Mouse (Mus musculus) spleen, adult 2 months (tissue): Measurements from ENCODE around the gene Abr.

Experiments
- CTCF ChIP-seq: fragments of 200-500 bp; IDR thresholded peaks from 2 replicates; pipeline ENCODE4 v1.5.1; 2011; ENCODE audit warnings: mild to moderate bottlenecking, inconsistent platforms; ENCODE audit not compliant: insufficient read depth, insufficient read length, insufficient replicate concordance; ENCODE audit errors: extremely low read depth
- POLR2A ChIP-seq: fragments of 200-500 bp; IDR thresholded peaks from 2 replicates; pipeline ENCODE4 v1.6.1; 2011; ENCODE audit warnings: low read depth, low read length, inconsistent platforms

DNA sequence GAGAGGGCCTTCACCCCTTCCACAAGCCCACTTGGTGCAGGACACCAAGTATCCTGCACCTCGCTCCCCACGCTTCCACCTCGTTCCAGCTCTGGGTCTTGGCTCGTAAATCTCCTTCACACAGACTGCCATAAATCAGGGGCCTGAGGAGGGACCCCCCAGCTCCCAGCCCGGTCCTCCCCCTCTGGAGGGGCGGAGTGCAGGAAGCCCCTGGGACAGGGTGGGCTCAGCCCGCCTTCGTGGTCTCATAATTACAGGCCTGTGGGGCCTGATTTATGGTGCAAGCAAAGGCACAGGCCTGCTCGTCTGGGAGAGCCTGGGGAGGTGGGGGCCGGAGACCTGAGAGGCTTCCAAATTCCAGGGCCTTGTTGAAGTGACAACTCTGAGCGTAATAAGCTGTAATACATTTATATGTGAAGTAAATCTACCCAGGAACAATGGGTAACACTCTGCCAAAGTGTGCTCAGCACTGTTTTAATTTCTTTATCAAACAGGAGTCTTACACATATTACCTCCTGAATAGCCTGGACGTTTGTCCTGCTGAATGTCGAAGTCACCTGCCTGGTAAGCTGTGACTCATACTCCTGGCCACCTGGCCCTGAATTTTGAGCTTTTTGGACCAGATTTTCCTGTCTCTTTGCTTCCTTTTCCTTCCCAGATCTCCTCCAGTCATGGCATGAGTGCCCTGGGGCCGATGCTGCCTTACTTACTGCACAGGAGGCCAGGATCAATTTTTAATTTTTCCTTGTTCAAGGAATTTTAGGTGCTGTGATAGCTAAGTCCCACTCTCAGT is 37.2 kb upstream of the Abr start:
- TF ChIP-seq CTCF = no peak
- TF ChIP-seq POLR2A = no peak
